Mouse (Mus musculus) ovary, postnatal 10 days (tissue): ENCODE measurements at regions not wholly inside any gene's neighbourhood (a gene's known extent, or its start where the extent isn't known, plus 50 kb on each side); places are given as distances from the start of the nearest gene placed in this dataset.

ENCODE experiments used
- DNase-seq: peaks from one replicate; pipeline ENCODE4 v3.0.0; 2022; ENCODE audit warnings: low spot score

DNA sequence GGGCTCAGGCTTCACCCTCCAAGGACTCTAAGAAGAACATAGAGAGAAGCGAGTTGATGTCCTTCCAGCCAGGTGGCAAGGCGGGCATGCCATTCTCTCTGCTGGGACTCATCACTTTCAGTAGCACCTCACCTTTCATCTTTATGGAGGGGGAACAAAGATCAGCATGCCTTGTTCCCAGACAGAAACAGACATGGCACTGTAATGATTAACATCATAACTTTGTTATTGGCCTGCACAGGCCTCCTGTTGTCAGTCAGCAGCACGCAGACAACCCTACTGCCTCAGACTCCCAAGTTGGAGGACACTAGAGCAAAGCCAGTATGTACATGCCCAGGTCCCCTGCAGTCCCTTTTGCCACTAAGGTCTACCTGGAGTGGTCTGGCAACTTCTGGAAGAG, 81.3 kb upstream of the Klf4 start:
- DNase-seq: no peak

GRCm38 (mm10) chr4:55610998-55611397, 78.7 kb upstream of the Klf4 start:
- no peak for DNase-seq

- DNase-seq: no peak
These were observed 76.9 kb upstream of the Klf4 start for GRCm38 (mm10) chr4:55609214-55609613.

GRCm38 (mm10) chr4:55605541-55605940, 73.3 kb upstream of the Klf4 start:
- no peak for DNase-seq

DNA sequence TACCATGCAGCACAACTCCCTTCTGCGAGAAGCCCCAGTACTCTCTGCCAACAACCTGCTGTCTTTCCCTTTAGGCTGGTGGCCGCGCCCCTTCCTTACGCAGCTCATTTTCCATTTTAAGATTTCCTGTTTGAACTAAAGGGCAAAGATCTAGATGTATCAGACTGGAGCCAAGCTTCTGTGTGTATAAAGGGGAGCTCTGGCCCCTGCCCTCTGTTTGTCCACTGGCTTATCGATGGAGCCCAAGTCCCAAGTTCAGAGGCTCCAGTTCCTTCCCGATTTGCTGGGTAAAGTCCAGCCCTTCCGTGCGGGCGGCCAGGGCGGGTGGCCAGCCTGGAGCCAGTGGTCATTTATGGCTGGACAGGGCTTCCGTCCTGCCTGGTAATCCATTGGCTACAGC, 72.6 kb upstream of the Klf4 start:
- DNase-seq: no peak

GRCm38 (mm10) chr4:55603821-55604435, 71.7 kb upstream of the Klf4 start:
- no peak for DNase-seq

- no peak for DNase-seq
These were observed 62.9 kb upstream of the Klf4 start for GRCm38 (mm10) chr4:55595203-55595602.

DNA sequence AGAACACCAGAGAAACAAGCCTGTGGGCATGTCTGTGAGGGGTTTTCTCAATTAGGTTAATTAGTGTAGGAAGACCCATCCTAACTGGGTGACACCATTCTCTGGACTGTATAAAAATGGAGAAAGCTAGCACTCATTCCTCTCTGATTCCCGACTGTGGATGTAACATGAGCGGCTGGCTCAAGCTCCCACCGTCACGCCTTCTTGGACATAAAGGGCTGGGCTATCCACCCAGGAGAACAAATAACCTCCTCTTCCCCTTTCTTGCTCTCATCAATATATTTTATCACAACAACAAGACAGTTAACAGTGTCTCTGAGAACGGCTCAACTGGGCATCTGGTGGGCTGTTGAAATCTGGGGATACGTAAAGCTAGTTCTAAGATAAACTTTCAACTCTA, 62.4 kb upstream of the Klf4 start:
- no peak for DNase-seq

DNA sequence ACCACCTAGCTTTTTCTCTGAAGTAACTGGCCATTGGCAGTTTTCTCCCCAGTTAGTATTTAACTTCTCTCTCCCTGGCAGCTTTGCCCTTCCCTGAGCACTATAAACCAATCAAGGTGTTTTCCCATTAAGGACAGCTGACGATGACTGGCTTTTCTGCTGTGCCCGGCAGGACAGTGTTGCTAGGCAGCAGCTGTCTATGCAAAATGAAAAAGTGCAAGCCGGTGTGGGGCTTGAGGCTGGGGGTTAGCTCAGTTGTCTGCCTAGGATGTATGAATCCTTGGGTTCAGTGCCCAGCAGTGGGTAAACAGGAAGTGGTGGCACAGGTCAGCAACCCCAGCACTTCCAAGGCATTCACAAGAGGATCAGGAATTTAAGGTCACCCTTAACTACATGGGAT, 60.9 kb upstream of the Klf4 start:
- DNase-seq: no peak

- DNase-seq: no peak
These were observed 53.9 kb upstream of the Klf4 start for GRCm38 (mm10) chr4:55586212-55586611.

DNA sequence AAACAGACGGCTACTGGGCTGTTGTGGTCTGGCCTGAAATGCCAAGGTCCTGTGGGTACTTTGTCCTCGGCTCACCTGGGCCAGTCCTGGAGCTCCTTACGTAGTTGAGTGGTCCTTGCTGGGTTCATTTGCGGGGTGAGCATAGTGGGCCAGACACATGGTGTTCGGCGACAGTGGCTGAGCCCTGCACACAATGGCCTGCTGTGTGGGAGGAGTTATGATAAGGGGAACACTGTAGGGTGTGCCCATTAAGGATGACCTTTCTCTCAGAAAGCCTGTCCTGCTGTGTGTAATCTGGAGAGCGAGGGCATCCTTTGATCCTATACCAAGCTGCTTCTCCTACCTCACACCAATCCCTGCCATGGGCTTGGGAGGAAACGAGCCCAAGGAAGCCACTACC, 51.3 kb upstream of the Klf4 start:
- DNase-seq: no peak
